Mouse (Mus musculus): Measurements from ENCODE around the gene Fam187b. TPM values are rescaled to one million over a fixed set of nuclear protein-coding genes. Genes with fewer than 3 reads are reported as not detected.

Gene Fam187b
- polyA plus RNA-seq, 1 experiment from 2014 or later = 2.4 TPM

DNA sequence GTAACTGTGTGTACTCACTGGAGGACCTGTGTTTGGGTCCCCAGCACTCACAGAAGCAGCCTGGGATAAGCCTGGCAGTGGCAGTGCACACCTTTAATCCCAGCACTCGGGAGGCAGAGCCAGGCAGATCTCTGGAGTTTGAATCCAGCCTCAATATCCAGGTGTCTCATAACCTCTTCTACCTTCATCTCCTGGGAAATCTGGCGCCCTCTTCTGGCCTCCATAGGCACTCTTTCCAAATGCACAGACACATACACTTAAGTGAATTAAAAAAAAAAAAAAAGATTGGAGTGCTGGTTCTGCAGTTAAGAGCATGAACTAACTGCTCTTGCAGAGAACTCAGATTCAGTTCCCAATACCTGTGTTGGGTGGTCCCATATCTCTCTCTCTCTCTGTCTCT, 57.1 kb downstream of the Fam187b start:
- Histone ChIP-seq H3K4me1 (no peaks in the 10 kb centered on the region), H3K9me3 (no peaks in the 10 kb centered on the region), H3K27me3 (no peaks in the 10 kb centered on the region), H3K4me2 (no peak overlapping the region), H3K36me3 (no peaks in the 10 kb centered on the region), H3K27ac (no peak overlapping the region), H3K4me3 (no peak overlapping the region), H3K9ac (no peak overlapping the region)
- ATAC-seq (ENCODE audit: insufficient number of reproducible peaks, low FRiP score, low TSS enrichment, low read depth) = no peak
- WGBS = 76% methylated on average over 2 of the region's 2 CpGs

DNA sequence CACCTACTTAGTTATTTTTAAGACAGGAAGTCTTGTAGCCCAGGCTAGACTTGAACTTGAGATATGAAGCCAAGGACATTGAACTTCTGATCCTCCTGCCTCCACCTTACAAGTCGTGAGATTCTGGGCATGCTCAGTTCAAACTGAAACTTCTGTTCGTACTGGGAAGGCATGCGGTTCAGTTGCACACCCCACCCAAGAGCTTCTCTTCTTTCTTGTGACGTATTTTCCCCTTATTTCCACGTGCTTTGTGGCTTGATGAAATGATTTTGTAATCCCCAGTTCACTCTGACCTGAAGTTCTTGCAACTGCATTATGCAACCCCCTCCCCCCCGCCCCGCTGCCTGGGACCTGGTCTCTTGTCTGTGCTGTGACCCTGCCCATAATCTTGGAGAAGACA, 58.1 kb downstream of the Fam187b start:
- no peaks in the 10 kb centered on the region for H3K27me3 ChIP-seq
- no peak overlapping the region for H3K4me2 ChIP-seq
- H3K4me1 ChIP-seq = no peaks in the 10 kb centered on the region
- 74% methylated on average over 7 of the region's 7 CpGs for WGBS
- no peaks in the 10 kb centered on the region for H3K36me3 ChIP-seq
- no peak overlapping the region for H3K9ac ChIP-seq
- H3K4me3 ChIP-seq = no peak overlapping the region
- ATAC-seq (ENCODE audit: insufficient number of reproducible peaks, low FRiP score, low TSS enrichment, low read depth) = no peak
- H3K27ac ChIP-seq = no peak overlapping the region
- no peaks in the 10 kb centered on the region for H3K9me3 ChIP-seq

DNA sequence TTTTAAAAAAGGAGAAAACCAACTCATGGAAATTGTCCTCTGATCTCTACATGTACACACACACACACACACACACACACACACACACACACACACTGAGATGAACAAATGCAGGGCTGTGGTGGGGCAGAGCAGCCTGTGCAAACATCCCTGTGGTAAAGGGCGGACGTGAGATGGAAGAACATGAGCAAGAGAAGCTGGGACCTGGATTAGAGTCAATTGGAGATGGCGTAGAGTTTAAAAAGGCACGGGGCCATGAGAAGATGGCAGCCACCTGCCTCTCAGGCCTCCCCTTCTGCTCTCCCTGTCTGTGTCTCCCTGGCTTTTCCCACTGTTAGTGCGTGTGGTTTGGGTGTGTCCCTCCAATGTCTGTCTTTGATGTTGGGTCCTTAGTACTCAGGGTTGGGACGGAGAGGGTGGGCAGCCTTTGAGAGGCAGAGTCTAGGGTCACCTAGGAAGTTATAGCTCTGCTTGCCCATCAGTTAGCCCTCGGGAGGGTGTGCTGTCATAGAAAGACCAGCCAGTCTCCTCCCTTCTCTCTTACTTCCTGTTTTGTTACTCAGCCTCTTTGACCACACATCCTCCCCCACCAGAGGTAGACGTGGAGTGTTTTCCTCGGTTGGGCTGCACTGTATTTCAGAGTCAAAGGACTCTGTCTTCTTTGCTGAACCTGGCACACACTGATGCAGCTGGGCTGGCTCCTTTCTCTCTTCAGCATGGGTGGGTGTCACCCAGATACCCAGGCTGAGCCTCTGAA, 60.0 kb downstream of the Fam187b start:
- 54% methylated on average over 9 of the region's 9 CpGs for WGBS
- no peaks in the 10 kb centered on the region for H3K36me3 ChIP-seq
- no peak overlapping the region for H3K4me2 ChIP-seq
- ATAC-seq (ENCODE audit: insufficient number of reproducible peaks, low FRiP score, low TSS enrichment, low read depth) = no peak
- no peak overlapping the region for H3K4me3 ChIP-seq
- H3K9ac ChIP-seq = no peak overlapping the region
- H3K4me1 ChIP-seq = no peaks in the 10 kb centered on the region
- H3K27ac ChIP-seq = no peak overlapping the region
- no peaks in the 10 kb centered on the region for H3K9me3 ChIP-seq
- H3K27me3 ChIP-seq = no peaks in the 10 kb centered on the region

DNA sequence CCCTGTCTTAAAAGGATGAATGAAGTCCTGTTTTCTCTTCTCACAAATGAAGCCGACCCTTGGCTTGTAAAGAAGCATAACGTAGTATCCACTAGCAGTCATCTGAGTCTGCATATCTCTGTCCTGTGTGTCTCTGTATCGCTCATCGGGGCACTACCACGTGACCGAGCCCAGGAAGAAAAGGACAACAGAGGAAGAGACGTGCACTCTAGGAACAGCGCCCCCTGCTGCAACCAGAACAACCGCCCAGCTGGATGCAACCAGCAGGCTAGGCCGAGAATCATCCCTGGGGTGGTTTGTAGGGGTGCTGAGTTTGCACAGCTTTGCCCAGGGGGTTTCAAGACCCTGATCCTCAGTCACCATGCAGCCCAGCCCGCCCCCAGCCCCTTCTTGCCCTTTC, 61.2 kb downstream of the Fam187b start:
- Histone ChIP-seq H3K4me1 (no peaks in the 10 kb centered on the region), H3K9me3 (no peaks in the 10 kb centered on the region), H3K27ac (no peak overlapping the region), H3K27me3 (no peaks in the 10 kb centered on the region), H3K4me2 (no peak overlapping the region), H3K4me3 (no peak overlapping the region), H3K36me3 (no peaks in the 10 kb centered on the region), H3K9ac (no peak overlapping the region)
- 69% methylated on average over 11 of the region's 11 CpGs for WGBS
- ATAC-seq (ENCODE audit: insufficient number of reproducible peaks, low FRiP score, low TSS enrichment, low read depth) = no peak

DNA sequence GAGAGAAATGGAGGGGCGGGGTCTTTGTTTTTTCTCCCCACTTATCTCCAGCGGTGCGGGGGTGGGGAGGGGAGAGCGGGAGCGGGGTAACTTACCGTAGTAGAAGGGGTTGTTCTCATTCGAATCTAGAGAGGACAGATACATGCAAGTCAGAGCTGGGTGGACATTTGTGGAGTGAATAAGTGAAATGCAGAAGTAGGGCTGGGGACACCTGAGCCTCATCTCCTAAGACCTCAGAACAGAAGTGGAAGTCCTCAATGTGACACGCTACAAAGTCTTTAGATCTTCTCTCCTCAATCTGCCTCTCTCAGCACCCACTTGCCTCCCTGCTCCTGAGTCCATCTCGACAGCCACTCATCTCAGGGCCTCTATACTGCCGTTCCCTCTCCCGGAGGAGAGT, 61.7 kb downstream of the Fam187b start:
- no peaks in the 10 kb centered on the region for H3K4me1 ChIP-seq
- no peak for ATAC-seq (ENCODE audit: insufficient number of reproducible peaks, low FRiP score, low TSS enrichment, low read depth)
- WGBS = 83% methylated on average over 11 of the region's 11 CpGs

DNA sequence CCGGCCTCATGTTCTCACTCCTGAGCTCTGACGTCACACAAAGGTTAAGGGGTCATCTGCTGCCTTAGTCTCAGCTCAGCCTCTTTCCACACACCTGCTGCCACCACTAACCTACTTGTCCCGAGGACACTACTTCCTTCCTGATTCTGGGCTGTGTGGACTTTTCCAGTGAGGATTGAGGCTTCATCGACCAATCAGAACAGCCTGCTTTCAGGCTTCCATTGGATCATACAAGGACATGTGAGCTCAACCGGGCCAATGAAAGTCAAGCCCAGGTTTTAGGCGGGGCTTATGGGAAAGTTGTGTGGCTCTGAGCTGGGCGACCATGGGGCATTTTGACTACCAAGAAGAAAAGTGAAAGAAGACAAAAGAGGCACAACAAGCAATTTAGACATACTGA, 63.3 kb downstream of the Fam187b start:
- 82% methylated on average over 7 of the region's 7 CpGs for WGBS
- Histone ChIP-seq H3K27me3 (peaks cover 13% of the 10 kb centered on the region; the same call in 1 of the 2 replicates), H3K4me1 (peaks cover 9% of the 10 kb centered on the region), H3K9me3 (no peaks in the 10 kb centered on the region), H3K36me3 (no peaks in the 10 kb centered on the region), H3K4me2 (no peak overlapping the region), H3K9ac (no peak overlapping the region), H3K4me3 (no peak overlapping the region), H3K27ac (no peak overlapping the region)
- ATAC-seq (ENCODE audit: insufficient number of reproducible peaks, low FRiP score, low TSS enrichment, low read depth) = no peak

More for the DNA sequence above, 61.7 kb downstream of the Fam187b start:
- H3K4me2 ChIP-seq = no peak overlapping the region
- H3K36me3 ChIP-seq = no peaks in the 10 kb centered on the region
- no peak overlapping the region for H3K9ac ChIP-seq
- no peaks in the 10 kb centered on the region for H3K27me3 ChIP-seq
- H3K9me3 ChIP-seq = no peaks in the 10 kb centered on the region
- no peak overlapping the region for H3K27ac ChIP-seq
- no peak overlapping the region for H3K4me3 ChIP-seq

DNA sequence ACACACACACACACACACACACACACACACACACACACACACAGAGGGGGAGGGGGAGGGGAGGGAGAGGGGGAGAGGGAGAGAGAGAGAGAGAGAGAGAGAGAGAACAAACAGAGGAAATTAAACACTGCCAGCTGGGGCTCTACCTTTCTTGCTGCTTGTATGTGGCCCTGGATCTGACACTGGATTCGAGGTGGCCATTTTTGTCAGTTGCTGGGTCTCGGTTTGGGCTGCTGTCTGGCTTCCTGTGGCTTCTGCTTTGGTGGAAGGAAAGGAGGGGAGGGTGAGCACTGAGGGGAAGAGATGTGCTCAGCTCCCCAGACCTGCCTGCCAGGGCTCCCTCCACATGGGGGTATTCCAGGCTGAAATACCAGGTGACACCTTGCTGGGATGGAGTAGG, 64.1 kb downstream of the Fam187b start:
- Histone ChIP-seq H3K27ac (no peak overlapping the region), H3K4me3 (no peak overlapping the region), H3K9ac (no peak overlapping the region), H3K9me3 (no peaks in the 10 kb centered on the region), H3K4me2 (no peak overlapping the region), H3K4me1 (peaks cover 16% of the 10 kb centered on the region), H3K36me3 (no peaks in the 10 kb centered on the region), H3K27me3 (peaks cover 20% of the 10 kb centered on the region)
- ATAC-seq (ENCODE audit: insufficient number of reproducible peaks, low FRiP score, low TSS enrichment, low read depth) = no peak
- 56% methylated on average over 2 of the region's 2 CpGs for WGBS

DNA sequence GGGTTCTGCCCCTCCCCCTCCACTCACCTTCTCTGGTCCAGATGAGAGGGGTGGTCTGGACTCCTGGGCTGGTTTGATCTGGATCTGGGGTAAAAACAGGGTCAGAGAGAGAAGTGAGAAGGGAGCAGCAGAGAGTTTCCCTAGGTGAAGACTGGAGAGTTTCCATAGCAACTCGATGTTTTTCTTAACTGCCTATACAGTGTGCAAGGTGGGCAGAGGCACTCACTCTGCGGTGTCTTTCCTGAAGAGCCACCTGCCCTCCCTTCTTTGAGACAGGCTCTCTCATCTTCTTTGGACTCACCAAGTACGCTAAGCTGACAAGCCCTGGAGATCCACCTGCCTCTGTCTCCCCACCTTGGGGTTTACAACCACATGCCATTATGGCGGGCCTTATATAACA, 65.4 kb downstream of the Fam187b start:
- ATAC-seq (ENCODE audit: insufficient number of reproducible peaks, low FRiP score, low TSS enrichment, low read depth) = no peak
- Histone ChIP-seq H3K27me3 (peaks cover 34% of the 10 kb centered on the region), H3K4me3 (no peak overlapping the region), H3K36me3 (no peaks in the 10 kb centered on the region), H3K9ac (no peak overlapping the region), H3K4me2 (no peak overlapping the region), H3K9me3 (no peaks in the 10 kb centered on the region), H3K4me1 (peaks cover 17% of the 10 kb centered on the region), H3K27ac (no peak overlapping the region)
- WGBS = 88% methylated on average over 4 of the region's 4 CpGs

Other genes starting within 250 kb of the Fam187b start
- gene Tmem147, start 244.2 kb upstream of the Fam187b start, polyA plus RNA-seq (2015; fragmentation: Nextera tagmentation; extraction: Ambion mirVana) = 197 and 199 TPM in 2 replicates
- 0.52 and 0.66 TPM in 2 replicates for gene Gapdhs, start 230.1 kb upstream of the Fam187b start, polyA plus RNA-seq (2015; fragmentation: Nextera tagmentation; extraction: Ambion mirVana)
- 293 and 299 TPM in 2 replicates for gene Sbsn, start 222.3 kb upstream of the Fam187b start, polyA plus RNA-seq (2015; fragmentation: Nextera tagmentation; extraction: Ambion mirVana)
- gene Dmkn, start 210.0 kb upstream of the Fam187b start, polyA plus RNA-seq (2015; fragmentation: Nextera tagmentation; extraction: Ambion mirVana) = 913 and 939 TPM in 2 replicates
- 3,274 and 3,770 TPM in 2 replicates for gene Krtdap, start 185.9 kb upstream of the Fam187b start, polyA plus RNA-seq (2015; fragmentation: Nextera tagmentation; extraction: Ambion mirVana)
- gene Ffar2, start 150.0 kb upstream of the Fam187b start, polyA plus RNA-seq (2015; fragmentation: Nextera tagmentation; extraction: Ambion mirVana) = 0.27 TPM in 1 of 2 replicates, not detected in the other
- not detected in 2 replicates for gene Ffar3, start 117.6 kb upstream of the Fam187b start, polyA plus RNA-seq (2015; fragmentation: Nextera tagmentation; extraction: Ambion mirVana)
- not detected in 2 replicates for gene Ffar1, start 112.2 kb upstream of the Fam187b start, polyA plus RNA-seq (2015; fragmentation: Nextera tagmentation; extraction: Ambion mirVana)
- gene Cd22, start 93.4 kb upstream of the Fam187b start, polyA plus RNA-seq (2015; fragmentation: Nextera tagmentation; extraction: Ambion mirVana) = 0.04 and 0.11 TPM in 2 replicates
- gene Mag, start 58.9 kb upstream of the Fam187b start, polyA plus RNA-seq (2015; fragmentation: Nextera tagmentation; extraction: Ambion mirVana) = 1.3 and 1.4 TPM in 2 replicates
- gene Hamp2, start 49.1 kb upstream of the Fam187b start, polyA plus RNA-seq (2015; fragmentation: Nextera tagmentation; extraction: Ambion mirVana) = not detected in 2 replicates
- not detected in 2 replicates for gene Hamp, start 29.8 kb upstream of the Fam187b start, polyA plus RNA-seq (2015; fragmentation: Nextera tagmentation; extraction: Ambion mirVana)
- gene Usf2, start 17.0 kb upstream of the Fam187b start, polyA plus RNA-seq (2015; fragmentation: Nextera tagmentation; extraction: Ambion mirVana) = 22.3 and 23.4 TPM in 2 replicates
- gene Lsr, start 326 bp upstream of the Fam187b start, polyA plus RNA-seq (2015; fragmentation: Nextera tagmentation; extraction: Ambion mirVana) = 37.1 and 39.5 TPM in 2 replicates
- gene Fxyd5, start 68.7 kb downstream of the Fam187b start, polyA plus RNA-seq (2015; fragmentation: Nextera tagmentation; extraction: Ambion mirVana) = 42.3 and 52.6 TPM in 2 replicates
- 13.1 and 19.0 TPM in 2 replicates for gene Fxyd7, start 77.7 kb downstream of the Fam187b start, polyA plus RNA-seq (2015; fragmentation: Nextera tagmentation; extraction: Ambion mirVana)
- 107 and 155 TPM in 2 replicates for gene Fxyd1, start 83.4 kb downstream of the Fam187b start, polyA plus RNA-seq (2015; fragmentation: Nextera tagmentation; extraction: Ambion mirVana)
- gene Lgi4, start 85.6 kb downstream of the Fam187b start, polyA plus RNA-seq (2015; fragmentation: Nextera tagmentation; extraction: Ambion mirVana) = 0.58 and 0.88 TPM in 2 replicates
- 76.1 and 91.8 TPM in 2 replicates for gene Fxyd3, start 102.9 kb downstream of the Fam187b start, polyA plus RNA-seq (2015; fragmentation: Nextera tagmentation; extraction: Ambion mirVana)
- 2.4 and 3.4 TPM in 2 replicates for gene Hpn, start 141.5 kb downstream of the Fam187b start, polyA plus RNA-seq (2015; fragmentation: Nextera tagmentation; extraction: Ambion mirVana)
- 4.7 and 5.7 TPM in 2 replicates for gene Scn1b, start 153.2 kb downstream of the Fam187b start, polyA plus RNA-seq (2015; fragmentation: Nextera tagmentation; extraction: Ambion mirVana)
- 68.2 and 70.9 TPM in 2 replicates for gene Gramd1a, start 182.1 kb downstream of the Fam187b start, polyA plus RNA-seq (2015; fragmentation: Nextera tagmentation; extraction: Ambion mirVana)

Data from limb, embryonic 15.5 days (tissue).